Mouse (Mus musculus) adrenal gland, adult 10 weeks (tissue): ENCODE measurements around the gene Eif4b. TPM values are rescaled to one million over a fixed set of nuclear protein-coding genes. Genes with fewer than 3 reads are reported as not detected.

ENCODE experiments used
- polyA plus RNA-seq: library from polyadenylated mRNA; stranded (reverse); fragments of 350-450 nt; fragmentation: Illumina TruSeq; extraction: RNeasy Lipid Tissue Mini Kit (QIAGEN cat#74804); gene quantifications from one replicate; pipeline ENCODE4 v1.2.3, GENCODE M21; 2014; ENCODE audit warnings: low read depth, low replicate concordance

The Eif4b gene
- polyA plus RNA-seq, result 196 TPM

DNA sequence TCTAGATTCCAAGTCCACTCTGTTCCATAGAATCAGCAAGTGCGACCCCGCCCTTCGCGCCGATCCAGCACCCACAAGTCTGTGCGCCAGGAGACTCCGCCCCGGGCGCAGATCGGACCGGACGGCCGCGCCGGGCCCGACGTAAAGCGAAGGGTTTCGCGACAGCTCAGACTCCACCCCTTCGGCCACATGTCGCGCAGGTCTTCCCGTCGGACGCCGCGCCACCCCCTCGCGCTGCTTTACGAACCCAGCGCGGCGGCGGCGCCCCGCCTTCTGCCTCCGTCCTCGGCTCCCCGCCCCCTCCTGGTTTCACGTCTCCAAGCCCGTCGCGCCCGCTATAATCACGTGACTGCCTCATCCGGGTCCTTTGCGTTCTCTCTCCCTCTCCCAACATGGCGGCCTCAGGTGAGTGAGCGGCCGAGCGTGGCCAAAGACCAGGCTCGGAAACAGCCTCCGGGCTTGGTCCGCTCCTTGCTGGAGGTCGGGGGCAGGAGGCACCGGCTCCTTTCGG lies at the start of gene Eif4b:
Gene Eif4b, plus strand, starts transcription at position 215 of the 511 bp plus-strand sequence.

DNA sequence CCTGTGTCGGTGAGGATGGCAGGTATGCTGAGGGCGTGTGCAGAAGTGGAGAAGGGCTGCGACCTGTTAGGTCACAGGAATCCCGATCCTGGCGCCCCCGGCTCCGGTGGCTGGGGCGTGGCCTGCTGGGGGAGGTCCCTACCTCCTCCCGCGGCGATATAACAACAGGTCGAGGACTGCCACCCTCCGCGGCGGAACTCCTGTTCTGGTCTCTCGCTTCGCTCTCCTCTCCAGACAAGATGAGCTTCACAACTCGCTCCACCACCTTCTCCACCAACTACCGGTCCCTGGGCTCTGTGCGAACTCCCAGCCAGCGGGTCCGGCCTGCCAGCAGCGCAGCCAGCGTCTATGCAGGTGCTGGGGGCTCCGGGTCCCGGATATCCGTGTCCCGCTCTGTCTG lies 45.5 kb upstream of the Eif4b start, which contains the start of gene Krt18:
Gene Krt18, plus strand, starts transcription at position 141 of the 400 bp plus-strand sequence.

DNA sequence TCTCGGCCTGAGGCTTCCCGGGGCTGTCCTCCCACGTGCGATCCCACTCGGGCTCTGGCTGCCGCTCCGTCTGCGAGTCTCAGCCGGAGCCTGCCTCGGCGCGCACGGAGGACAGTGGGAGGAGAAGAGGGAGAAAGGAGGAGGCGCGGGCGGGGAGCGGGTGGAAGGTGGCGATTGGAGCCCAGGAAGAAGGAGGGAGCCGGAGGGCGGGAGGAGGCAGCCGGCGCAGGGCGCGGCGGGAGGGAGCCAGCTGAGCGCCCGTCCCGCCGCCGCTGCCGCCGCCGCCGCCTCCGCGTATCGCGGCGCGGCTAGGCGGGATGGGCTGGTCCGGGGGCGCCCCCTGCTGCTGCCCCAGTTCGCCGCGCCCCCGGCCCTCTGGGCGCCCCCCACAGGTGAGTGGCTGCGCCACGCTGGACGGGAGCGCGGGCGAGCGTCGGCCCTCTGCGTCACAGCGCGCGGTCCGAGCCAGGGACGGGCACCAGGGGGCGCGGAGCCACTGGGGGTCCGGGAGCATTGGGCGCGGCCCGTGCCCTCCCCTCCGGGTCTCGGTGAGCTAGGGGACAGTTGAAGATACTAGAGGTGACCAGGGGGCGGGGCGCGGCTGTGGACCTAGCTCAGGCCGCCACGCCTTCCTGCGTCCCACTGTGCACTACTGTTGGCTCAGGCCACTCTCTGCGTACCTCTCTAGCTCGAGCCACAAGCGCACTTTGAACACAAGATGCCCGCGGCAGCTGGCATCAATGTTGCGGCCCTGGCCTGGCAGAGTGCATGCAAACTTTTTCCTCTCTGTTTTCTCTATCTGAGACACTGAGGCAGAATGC lies 26.8 kb downstream of the Eif4b start, which contains the start of gene Tns2:
Gene Tns2, plus strand, starts transcription at position 253 of the 821 bp plus-strand sequence.

DNA sequence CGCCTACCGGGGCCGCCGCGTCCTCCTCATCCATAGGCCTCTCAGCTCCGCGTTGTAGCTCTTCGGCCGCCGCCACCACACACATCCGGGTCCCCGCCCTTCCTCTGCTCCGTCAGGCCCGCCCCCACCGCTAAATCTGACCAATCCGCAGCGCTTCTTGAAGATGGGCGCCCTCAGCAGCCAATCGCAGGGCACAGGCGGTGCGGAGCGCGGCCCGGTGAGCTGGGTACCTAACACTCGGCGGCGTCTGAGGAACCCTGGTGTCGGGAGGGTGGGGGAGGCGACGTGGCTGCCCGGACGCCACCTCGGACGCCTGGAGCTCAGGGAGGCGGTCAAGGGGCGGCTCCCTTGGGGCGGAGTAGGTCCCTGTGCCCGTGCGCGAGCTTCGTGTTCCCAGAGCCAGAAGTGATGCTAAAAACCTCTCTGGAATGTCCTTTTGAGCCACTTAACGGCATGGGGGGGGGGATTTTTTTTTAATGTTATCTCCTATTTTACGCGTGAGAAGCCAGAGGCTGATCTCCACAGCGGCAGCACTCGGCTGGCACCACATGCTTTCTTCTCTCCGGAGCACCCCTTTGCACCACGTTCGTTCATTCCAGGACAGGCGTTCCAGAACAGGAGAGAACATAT lies 62.7 kb downstream of the Eif4b start, which contains the start of gene Spryd3:
Gene Spryd3, minus strand, starts transcription at position 106 of the 630 bp plus-strand sequence.

DNA sequence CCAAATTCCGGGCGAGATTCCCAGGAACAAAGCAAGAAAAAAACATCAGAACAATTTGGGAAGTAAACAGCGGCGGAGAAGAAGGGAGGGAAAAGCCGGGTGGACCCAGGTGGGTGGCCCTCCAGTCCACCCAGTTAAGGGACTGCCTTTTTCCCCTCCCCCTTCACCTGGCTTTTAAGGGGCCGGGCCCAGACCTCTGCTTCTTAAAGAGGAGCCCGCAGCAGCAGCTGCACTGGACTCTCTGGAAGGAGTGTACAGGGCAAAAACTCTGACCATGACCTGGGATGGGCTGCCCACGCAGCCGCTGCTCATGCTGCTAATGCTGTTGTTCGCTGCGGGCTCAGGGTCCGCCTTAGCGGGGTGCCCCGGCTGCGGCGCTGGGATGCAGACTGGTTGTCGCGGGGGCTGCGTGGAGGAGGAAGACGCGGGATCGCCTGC lies 70.7 kb downstream of the Eif4b start, which contains the start of gene Igfbp6:
Gene Igfbp6, plus strand, starts transcription at position 89 of the 438 bp plus-strand sequence.

Other genes starting within 250 kb of the Eif4b start
- not detected for gene Krt1, start 223.0 kb upstream of the Eif4b start, polyA plus RNA-seq
- not detected for gene Krt77, start 204.1 kb upstream of the Eif4b start, polyA plus RNA-seq
- gene Krt76, start 180.9 kb upstream of the Eif4b start, polyA plus RNA-seq, result not detected
- gene Krt4, start 149.0 kb upstream of the Eif4b start, polyA plus RNA-seq, result not detected
- not detected for gene Krt79, start 133.4 kb upstream of the Eif4b start, polyA plus RNA-seq
- gene Krt78, start 119.5 kb upstream of the Eif4b start, polyA plus RNA-seq, result not detected
- gene Krt8, start 69.3 kb upstream of the Eif4b start, polyA plus RNA-seq, result not detected
- not detected for gene Krt18, start 45.6 kb upstream of the Eif4b start, polyA plus RNA-seq
- 31.5 TPM for gene Tns2, start 26.6 kb downstream of the Eif4b start, polyA plus RNA-seq
- 1.4 TPM for gene Spryd3, start 62.5 kb downstream of the Eif4b start, polyA plus RNA-seq
- gene Igfbp6, start 70.6 kb downstream of the Eif4b start, polyA plus RNA-seq, result not detected
- not detected for gene Soat2, start 76.8 kb downstream of the Eif4b start, polyA plus RNA-seq
- 34.7 TPM for gene Zfp740, start 129.5 kb downstream of the Eif4b start, polyA plus RNA-seq
- gene Csad, start 131.0 kb downstream of the Eif4b start, polyA plus RNA-seq, result 32.6 TPM
- not detected for gene Itgb7, start 158.2 kb downstream of the Eif4b start, polyA plus RNA-seq
- gene Rarg, start 183.7 kb downstream of the Eif4b start, polyA plus RNA-seq, result 9.1 TPM
- gene Gm9918, start 196.8 kb downstream of the Eif4b start, polyA plus RNA-seq, result 0.35 TPM
- 1.9 TPM for gene Mfsd5, start 205.7 kb downstream of the Eif4b start, polyA plus RNA-seq
- not detected for gene Espl1, start 222.5 kb downstream of the Eif4b start, polyA plus RNA-seq